Mouse (Mus musculus) lung, postnatal 36 days (tissue): ENCODE data around the gene Ppp3ca.
A peak's percentile ranks its signal among the peaks of the same experiment; 100 is the strongest.

Experiments
- DNase-seq: peaks from one replicate; pipeline ENCODE4 v3.0.0; 2022; ENCODE audit warnings: mixed read lengths

The Ppp3ca gene

GRCm38 (mm10) chr3:136670110-136670359 is at the start of gene Ppp3ca:
Ppp3ca (plus strand) TSS chr3:136670124.
- no peak for DNase-seq

DNA sequence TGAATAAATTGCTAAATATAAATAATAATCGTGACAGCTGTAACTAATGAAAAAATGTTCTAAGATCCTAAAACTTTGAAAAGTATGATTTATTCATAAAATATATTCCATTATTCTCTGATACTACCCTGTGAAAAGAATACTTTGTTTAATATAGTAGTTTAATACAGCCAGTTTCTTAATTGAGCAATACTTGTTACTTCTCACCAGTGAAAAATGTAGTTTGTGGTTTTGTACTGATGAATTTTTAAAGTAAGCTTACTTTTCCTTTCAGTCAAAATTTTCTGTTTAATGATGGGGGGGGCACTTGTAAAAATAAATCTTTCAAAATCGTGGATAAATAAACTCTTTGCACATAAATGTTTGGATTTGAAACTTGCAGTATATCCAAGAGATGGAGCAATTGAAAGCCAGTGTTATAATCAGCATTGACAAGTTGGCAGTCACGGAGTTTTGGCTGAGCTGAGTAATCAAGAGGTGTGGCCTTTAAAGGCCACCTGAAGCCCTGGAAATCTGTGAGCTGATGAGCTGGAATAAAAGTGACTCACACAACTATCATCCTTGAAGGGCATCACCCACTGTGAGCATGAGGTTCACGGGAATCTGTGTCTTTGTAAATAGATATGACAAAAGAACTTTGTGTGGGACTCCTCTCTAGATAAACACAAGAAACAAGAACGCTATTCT is 29.2 kb upstream of the Ppp3ca start:
- peak; percentile 3 for DNase-seq

DNA sequence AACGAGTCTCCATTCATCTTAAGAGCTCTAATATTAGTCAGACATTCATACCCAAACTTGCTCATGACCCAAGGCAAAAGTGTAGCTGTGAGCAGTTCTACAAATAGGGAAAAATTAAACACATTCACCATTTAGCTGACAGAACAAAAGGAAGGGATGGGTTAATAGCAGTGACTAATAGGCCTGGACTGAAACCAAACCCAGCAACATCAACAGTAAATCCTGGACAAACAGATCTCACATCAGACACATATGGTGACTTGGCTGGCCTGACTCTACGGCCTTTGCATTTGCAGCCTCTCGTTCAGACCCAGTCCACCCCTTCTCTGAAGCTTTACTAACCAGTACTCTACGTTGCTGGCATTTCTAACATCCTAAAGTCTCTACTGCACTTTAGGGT is 19.0 kb upstream of the Ppp3ca start:
- DNase-seq = no peak

DNA sequence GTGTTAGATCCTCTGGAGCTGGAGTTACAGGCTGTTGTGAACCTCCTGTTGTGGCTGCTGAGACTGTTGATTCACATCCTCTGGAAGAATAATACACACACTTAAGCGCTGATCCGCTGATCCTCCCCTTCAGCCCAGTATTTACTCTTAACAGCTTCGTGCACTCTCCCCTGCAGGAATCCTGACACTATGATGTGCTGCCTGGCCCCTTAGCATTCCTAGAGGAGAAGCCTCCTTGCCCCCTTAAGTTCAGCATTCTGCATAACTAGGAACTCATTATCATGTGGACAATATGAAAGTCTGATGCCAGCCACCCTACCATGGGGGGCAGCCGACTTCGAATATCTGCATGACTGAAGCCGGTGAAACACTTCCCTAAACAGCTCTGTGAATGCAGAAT is 18.4 kb upstream of the Ppp3ca start:
- DNase-seq = no peak

DNA sequence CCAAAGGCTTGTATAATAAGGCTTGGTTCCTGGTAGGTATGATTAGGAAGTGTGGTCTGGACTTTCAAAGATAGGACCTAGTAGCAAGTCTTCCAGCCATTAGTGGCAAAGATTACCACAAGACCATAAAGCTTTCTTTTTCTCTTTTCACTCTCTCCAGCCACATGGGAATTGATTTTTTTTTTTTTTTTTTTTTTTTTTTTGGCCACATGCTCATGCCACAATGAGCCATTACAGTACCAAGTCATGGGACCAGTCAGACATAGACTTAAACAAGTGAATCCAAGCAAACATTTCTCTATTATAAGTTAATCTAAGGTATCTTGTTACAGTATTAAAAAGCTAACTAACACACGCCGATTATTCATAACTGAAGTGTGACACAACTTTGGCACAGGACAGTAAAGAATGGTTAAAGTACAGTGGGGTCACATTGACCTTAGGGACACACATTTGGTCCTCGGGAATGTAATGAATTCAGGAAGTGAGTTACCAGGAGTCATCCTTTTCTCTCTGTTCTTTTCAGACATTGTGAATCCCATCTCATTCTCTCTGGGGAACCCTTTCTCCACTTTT is 13.4 kb upstream of the Ppp3ca start:
- no peak for DNase-seq

DNA sequence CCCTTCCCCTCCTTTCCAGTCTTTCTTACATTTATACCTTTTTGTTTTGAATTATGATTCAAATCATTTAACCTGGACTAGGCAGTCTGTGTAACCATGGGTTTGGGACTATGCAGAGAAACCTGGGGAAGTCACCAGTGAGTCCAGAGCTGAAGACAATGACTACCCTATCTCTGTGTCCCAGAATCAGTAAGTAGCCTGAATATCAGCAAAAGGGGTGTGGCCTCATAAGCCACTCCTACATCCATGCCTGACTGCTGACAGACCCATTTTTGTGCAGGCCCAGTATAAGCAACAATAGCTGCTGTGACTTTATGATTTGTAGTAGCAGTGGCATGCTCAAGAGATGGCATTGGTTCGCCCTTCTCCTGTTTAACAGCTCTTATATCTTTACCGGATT is 11.2 kb upstream of the Ppp3ca start:
- DNase-seq = no peak

GRCm38 (mm10) chr3:136665119-136665518 is 4.8 kb upstream of the Ppp3ca start:
- no peak for DNase-seq

GRCm38 (mm10) chr3:136668072-136668471 is 1.9 kb upstream of the Ppp3ca start:
- DNase-seq = peak; percentile 62

DNA sequence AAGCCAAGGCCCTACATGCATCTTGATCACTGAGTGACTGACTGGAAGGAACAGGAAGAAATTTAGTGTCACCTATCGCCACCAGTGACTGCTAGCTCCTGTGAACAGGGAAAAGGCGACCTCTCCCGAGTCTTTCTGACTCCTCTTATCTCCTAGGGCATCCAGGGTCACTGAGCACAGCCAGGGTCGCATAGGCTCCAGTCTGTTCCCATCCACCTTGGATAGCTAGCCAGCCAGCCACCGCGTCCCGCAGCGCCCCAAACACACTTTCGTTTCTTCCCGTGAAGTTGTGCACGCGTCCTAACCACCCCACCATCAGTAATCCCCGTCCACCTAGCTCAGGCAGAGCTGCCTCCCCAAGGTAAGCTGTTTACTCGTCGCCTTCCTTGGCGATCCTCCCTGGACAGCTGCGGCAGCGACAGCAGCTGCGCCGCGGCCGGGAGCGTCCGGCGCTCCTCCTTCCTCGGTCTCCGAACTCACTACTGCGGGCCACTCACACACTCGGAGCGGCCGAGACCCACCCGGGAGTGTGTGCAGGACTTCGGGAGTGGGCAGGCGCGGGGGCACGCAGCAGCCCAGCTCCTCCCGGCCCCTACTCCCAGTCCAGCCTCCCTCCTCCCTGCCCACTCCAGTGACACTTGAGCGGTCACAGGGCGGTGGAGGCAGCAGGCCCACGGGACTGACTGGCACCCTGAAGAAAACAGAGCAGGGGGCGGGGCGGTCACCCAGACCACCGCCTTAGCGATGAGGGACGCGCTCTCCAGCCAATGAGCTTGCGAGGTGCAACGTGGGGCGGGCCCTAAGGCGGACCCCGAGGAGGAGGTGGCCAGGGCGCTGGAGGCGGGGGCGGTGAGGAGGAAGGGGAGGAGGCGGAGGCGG is 454 bp upstream of the Ppp3ca start:
- peak; percentile 99 for DNase-seq

DNA sequence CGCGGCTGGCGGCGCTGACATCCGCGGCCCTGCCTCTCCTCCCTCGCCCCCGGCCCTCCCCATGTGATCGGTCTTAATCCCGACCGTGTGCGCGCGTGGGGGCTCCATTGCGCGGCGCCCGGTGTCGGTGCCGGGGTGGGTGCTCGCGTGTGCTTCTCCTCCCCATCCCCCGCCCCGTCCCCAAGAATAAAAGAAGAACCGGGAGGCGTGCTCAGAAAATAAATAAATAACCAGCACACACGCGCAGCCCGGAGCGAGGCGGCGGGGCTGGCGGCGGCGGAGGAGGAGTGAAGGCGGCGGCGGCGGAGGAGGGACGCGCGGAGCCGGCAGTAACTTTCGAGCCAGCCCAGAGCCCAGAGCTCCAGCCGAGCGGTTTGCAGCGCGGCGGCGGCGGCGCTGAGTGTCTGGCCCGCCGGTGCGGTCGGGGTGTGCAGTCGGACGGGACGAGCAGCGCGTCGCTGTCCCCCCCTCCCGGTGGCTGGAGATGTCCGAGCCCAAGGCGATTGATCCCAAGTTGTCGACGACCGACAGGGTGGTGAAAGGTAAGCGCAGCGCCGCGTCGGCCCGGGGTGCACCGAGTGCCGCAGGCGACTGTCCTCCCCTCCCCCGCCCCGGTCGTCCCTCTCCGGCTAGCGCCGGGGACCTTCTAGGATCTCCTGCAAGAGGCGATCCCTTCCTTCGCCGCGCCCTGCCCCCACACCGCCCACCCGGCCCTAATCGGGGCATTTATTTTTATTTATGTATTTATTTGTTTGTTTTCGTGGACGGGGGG is 622 bp downstream of the Ppp3ca start:
- peak; percentile 56 for DNase-seq

- peak; percentile 82 for DNase-seq
These were observed 1.4 kb downstream of the Ppp3ca start for GRCm38 (mm10) chr3:136671161-136671939.

- no peak for DNase-seq
These were observed 2.0 kb downstream of the Ppp3ca start for GRCm38 (mm10) chr3:136671940-136672278.

GRCm38 (mm10) chr3:136672870-136673269 is 2.9 kb downstream of the Ppp3ca start:
- DNase-seq = no peak

- DNase-seq = no peak
These were observed 3.4 kb downstream of the Ppp3ca start for GRCm38 (mm10) chr3:136673363-136673762.

- no peak for DNase-seq
These were observed 4.6 kb downstream of the Ppp3ca start for GRCm38 (mm10) chr3:136674486-136674885.

- no peak for DNase-seq
These were observed 7.1 kb downstream of the Ppp3ca start for GRCm38 (mm10) chr3:136676991-136677390.

GRCm38 (mm10) chr3:136678386-136678785 is 8.5 kb downstream of the Ppp3ca start:
- no peak for DNase-seq

DNA sequence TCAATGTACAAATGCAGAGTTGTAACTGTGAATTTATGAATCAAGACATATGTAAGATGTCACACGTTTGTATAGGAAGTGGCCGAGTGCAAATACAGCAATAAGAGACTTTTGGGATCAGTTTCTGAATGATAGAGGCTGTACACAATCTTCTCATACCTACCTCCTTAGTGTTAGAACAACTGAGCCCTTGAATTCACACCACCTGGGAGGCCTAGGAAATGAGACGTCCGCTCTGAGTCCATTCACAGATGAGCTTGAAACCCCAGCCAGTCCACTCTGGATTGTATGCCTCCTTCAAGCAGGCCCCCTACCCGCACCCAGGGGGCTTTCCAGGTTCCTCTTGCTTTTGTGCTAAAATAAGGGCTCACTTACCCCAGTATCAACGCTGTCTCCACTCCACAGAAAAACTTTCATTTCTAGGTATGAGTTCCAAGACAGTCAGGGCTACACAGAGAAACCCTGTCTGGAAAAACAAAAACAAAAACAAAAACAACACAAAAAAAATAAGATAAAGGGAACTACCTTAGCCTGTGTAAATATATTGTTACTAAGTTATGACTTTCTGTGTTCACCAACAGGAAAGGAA is 10.1 kb downstream of the Ppp3ca start:
- DNase-seq = no peak

DNA sequence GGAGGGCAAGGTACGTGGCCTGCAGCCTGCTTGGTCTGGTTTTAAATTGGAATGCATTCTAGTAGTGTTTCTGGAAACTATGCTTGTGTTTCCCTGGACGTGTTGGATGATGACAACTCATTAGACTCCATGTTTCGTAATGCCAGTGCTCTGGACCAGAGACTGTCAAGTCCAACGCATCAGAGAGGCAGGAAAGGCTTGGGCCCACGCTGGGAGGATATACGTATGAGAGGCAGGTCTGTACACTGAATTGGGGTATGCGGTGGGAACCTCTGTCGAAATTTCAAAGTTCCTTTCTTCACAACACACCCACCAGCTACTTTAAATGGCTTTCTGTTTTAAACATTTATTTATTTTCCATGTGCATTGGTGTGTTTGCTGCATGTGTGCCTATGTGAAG is 12.3 kb downstream of the Ppp3ca start:
- DNase-seq = no peak

DNA sequence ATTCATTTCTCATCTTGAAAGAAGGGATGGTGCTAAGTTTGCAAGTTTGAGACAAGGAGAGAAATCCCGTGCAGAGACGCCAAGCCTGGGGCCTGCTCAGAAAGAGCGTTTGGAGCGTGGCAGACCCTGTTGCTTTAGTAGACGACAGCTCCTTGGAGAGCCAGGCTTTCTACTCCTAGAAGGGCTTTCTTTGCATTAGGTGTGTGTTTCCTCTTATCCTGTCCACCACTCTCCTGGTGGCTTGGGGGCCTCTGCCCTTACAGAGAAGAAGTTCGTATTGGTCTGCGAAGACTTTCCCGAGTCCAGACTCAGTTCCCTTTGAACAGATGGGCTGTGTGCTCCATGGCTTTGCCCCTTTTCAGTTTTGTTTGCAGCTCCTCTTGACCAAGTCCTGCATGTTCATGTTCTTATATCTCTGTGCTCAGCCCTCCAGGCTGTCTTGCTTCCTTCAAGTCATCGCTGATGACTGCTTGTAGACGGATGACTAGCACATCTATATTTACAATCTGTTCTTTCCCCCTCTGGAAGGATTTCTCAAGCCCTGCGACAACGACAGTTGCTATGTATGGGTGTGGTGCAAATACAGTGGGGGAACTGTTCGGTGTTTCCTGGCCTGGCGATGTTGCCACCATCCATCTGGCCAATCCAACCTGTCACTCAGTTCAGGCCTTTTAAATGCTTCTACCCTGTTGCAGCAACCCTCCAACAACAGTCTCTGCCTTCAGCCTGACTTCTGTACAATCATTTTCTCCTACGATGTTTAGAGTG is 14.5 kb downstream of the Ppp3ca start:
- DNase-seq = peak; percentile 51

DNA sequence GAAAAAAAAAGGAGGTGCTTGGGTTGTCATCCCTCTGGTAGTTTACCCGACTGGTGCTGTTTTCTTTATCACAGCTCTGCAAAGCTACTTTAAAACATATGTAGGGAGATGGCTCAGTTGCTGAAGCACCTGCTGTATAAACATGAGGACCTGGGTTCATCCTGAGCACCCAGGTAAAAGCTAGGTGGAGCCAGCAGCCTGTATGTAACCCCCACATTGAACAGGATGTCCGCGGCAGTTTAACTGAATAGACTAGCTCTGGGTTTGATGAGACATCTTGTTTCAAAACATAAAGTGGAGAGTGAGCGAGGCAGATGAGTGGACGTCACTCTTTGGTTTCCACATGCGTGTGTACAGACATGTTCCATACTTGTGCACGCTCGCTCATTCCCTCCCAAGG is 16.5 kb downstream of the Ppp3ca start:
- no peak for DNase-seq
